Mouse (Mus musculus): Measurements from ENCODE around the gene Mrpl12. TPM values are rescaled to one million over a fixed set of nuclear protein-coding genes. Genes with fewer than 3 reads are reported as not detected.

Gene Mrpl12
- polyA plus RNA-seq, 1 experiment from 2014 or later = 204 TPM

GRCm38 (mm10) chr11:120522581-120522980, 38.2 kb downstream of the Mrpl12 start:
- Histone ChIP-seq H3K4me3 (ENCODE audit: low read depth, low read length) (no peak overlapping the region), H3K9ac (ENCODE audit: low read depth, low read length) (no peak overlapping the region), H3K27me3 (replicated peaks; ENCODE audit: control insufficient read depth, insufficient read depth, low read length) (no peaks in the 10 kb centered on the region), H3K4me1 (replicated peaks; ENCODE audit: control insufficient read depth, insufficient read depth, low read length) (no peaks in the 10 kb centered on the region), H3K9me3 (ENCODE audit: control insufficient read depth) (no peaks in the 10 kb centered on the region), H3K27ac (ENCODE audit: low read depth, low read length) (no peak overlapping the region), H3K36me3 (ENCODE audit: control insufficient read depth, insufficient read depth) (no peaks in the 10 kb centered on the region), H3K4me2 (replicated peaks; ENCODE audit: low read depth) (no peak overlapping the region)
- 74% methylated on average over 8 of the region's 8 CpGs for WGBS
- no peak for ATAC-seq
- TF ChIP-seq CTCF (IDR thresholded peaks at IDR 0.05; ENCODE audit: low read depth) = no peak

GRCm38 (mm10) chr11:120525959-120526358, 41.5 kb downstream of the Mrpl12 start:
- no peak overlapping the region for H3K9ac ChIP-seq (ENCODE audit: low read depth, low read length)
- no peaks in the 10 kb centered on the region for H3K9me3 ChIP-seq (ENCODE audit: control insufficient read depth)
- WGBS = 84% methylated on average over 2 of the region's 2 CpGs
- no peak for ATAC-seq
- no peak overlapping the region for H3K27ac ChIP-seq (ENCODE audit: low read depth, low read length)
- H3K4me1 ChIP-seq (replicated peaks; ENCODE audit: control insufficient read depth, insufficient read depth, low read length) = peaks cover 3% of the 10 kb centered on the region; the same call in 1 of the 2 replicates
- no peak for TF ChIP-seq CTCF (IDR thresholded peaks at IDR 0.05; ENCODE audit: low read depth)
- peaks cover 19% of the 10 kb centered on the region for H3K27me3 ChIP-seq (replicated peaks; ENCODE audit: control insufficient read depth, insufficient read depth, low read length)
- no peak overlapping the region for H3K4me2 ChIP-seq (replicated peaks; ENCODE audit: low read depth)
- no peak overlapping the region for H3K4me3 ChIP-seq (ENCODE audit: low read depth, low read length)
- no peaks in the 10 kb centered on the region for H3K36me3 ChIP-seq (ENCODE audit: control insufficient read depth, insufficient read depth)

GRCm38 (mm10) chr11:120527690-120528354, 43.4 kb downstream of the Mrpl12 start:
- no peak overlapping the region for H3K9ac ChIP-seq (ENCODE audit: low read depth, low read length)
- ATAC-seq = no peak
- no peak overlapping the region for H3K4me3 ChIP-seq (ENCODE audit: low read depth, low read length)
- no peak for TF ChIP-seq CTCF (IDR thresholded peaks at IDR 0.05; ENCODE audit: low read depth)
- H3K27ac ChIP-seq (ENCODE audit: low read depth, low read length) = no peak overlapping the region
- H3K4me1 ChIP-seq (replicated peaks; ENCODE audit: control insufficient read depth, insufficient read depth, low read length) = peaks cover 5% of the 10 kb centered on the region; the same call in 1 of the 2 replicates
- no peaks in the 10 kb centered on the region for H3K9me3 ChIP-seq (ENCODE audit: control insufficient read depth)
- H3K36me3 ChIP-seq (ENCODE audit: control insufficient read depth, insufficient read depth) = no peaks in the 10 kb centered on the region
- peaks cover 37% of the 10 kb centered on the region for H3K27me3 ChIP-seq (replicated peaks; ENCODE audit: control insufficient read depth, insufficient read depth, low read length)
- H3K4me2 ChIP-seq (replicated peaks; ENCODE audit: low read depth) = no peak overlapping the region
- 72% methylated on average over 9 of the region's 9 CpGs for WGBS

DNA sequence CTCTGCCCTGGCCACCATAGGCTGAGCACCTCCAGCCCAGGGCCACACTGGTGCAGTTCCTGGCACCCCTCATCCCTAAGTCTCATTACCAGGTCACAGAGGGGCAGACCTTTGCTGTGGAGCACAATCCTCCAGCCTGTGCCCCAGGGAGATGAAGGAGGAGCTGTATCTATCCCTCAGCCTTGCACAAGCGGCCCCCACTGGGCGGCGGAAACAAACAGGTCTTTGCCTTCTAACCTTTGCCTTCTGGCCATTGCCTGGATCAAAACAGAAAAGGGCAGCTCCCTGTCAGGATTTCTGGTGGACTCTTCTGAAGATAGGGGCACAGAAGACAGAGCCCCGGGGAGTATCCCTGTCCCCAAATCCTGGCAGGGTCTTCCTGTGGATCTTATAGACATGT, 44.5 kb downstream of the Mrpl12 start:
- no peak for ATAC-seq
- Histone ChIP-seq H3K9me3 (ENCODE audit: control insufficient read depth) (no peaks in the 10 kb centered on the region), H3K9ac (ENCODE audit: low read depth, low read length) (no peak overlapping the region; the same call in 1 of the 2 replicates), H3K4me3 (ENCODE audit: low read depth, low read length) (no peak overlapping the region), H3K36me3 (ENCODE audit: control insufficient read depth, insufficient read depth) (no peaks in the 10 kb centered on the region), H3K27ac (ENCODE audit: low read depth, low read length) (no peak overlapping the region), H3K27me3 (replicated peaks; ENCODE audit: control insufficient read depth, insufficient read depth, low read length) (peaks cover 45% of the 10 kb centered on the region), H3K4me1 (replicated peaks; ENCODE audit: control insufficient read depth, insufficient read depth, low read length) (peaks cover 5% of the 10 kb centered on the region; the same call in 1 of the 2 replicates), H3K4me2 (replicated peaks; ENCODE audit: low read depth) (no peak overlapping the region)
- WGBS = 65% methylated on average over 4 of the region's 4 CpGs
- TF ChIP-seq CTCF (IDR thresholded peaks at IDR 0.05; ENCODE audit: low read depth) = no peak

GRCm38 (mm10) chr11:120530085-120530964, 45.9 kb downstream of the Mrpl12 start, which contains the start of gene Gcgr:
TSS of gene Gcgr (plus strand) at chr11:120530699.
- WGBS = 12% methylated on average over 52 of the region's 62 CpGs
- H3K27me3 ChIP-seq (replicated peaks; ENCODE audit: control insufficient read depth, insufficient read depth, low read length) = peaks cover 50% of the 10 kb centered on the region
- peak within 1 kb of the TSS; percentile 48 for H3K9ac ChIP-seq (ENCODE audit: low read depth, low read length)
- H3K9me3 ChIP-seq (ENCODE audit: control insufficient read depth) = no peaks in the 10 kb centered on the region
- no peak for TF ChIP-seq CTCF (IDR thresholded peaks at IDR 0.05; ENCODE audit: low read depth)
- H3K4me1 ChIP-seq (replicated peaks; ENCODE audit: control insufficient read depth, insufficient read depth, low read length) = peaks cover 5% of the 10 kb centered on the region; the same call in 1 of the 2 replicates
- H3K4me3 ChIP-seq (ENCODE audit: low read depth, low read length) = peak within 1 kb of the TSS; percentile 42
- no peaks in the 10 kb centered on the region for H3K36me3 ChIP-seq (ENCODE audit: control insufficient read depth, insufficient read depth)
- H3K4me2 ChIP-seq (replicated peaks; ENCODE audit: low read depth) = peak within 1 kb of the TSS; percentile 70
- ATAC-seq = no peak
- no peak within 1 kb of the TSS for H3K27ac ChIP-seq (ENCODE audit: low read depth, low read length)

DNA sequence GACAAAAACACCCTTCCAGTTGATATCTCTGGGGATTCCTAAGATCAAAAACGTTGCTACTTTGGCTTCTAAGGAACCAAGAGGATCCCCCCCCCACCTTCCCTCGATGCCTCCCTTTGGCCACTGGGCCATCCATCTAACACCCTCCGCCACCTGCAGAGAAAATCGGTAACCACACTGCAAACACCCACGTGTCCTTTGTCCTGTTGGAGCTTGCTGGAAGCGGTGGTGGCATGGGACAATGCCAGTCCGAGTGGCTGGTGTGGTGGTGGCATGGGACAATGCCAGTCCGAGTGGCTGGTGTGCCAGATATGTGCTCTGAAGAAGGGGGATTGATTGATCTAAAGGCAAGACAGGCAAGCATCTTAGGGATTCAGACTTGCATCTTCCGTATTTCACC, 47.2 kb downstream of the Mrpl12 start:
- H3K27ac ChIP-seq (ENCODE audit: low read depth, low read length) = no peak overlapping the region
- no peak overlapping the region for H3K4me2 ChIP-seq (replicated peaks; ENCODE audit: low read depth)
- H3K4me3 ChIP-seq (ENCODE audit: low read depth, low read length) = no peak overlapping the region
- H3K4me1 ChIP-seq (replicated peaks; ENCODE audit: control insufficient read depth, insufficient read depth, low read length) = peaks cover 5% of the 10 kb centered on the region; the same call in 1 of the 2 replicates
- WGBS = 28% methylated on average over 9 of the region's 9 CpGs
- no peak for TF ChIP-seq CTCF (IDR thresholded peaks at IDR 0.05; ENCODE audit: low read depth)
- H3K36me3 ChIP-seq (ENCODE audit: control insufficient read depth, insufficient read depth) = no peaks in the 10 kb centered on the region
- no peak overlapping the region for H3K9ac ChIP-seq (ENCODE audit: low read depth, low read length)
- H3K9me3 ChIP-seq (ENCODE audit: control insufficient read depth) = no peaks in the 10 kb centered on the region
- H3K27me3 ChIP-seq (replicated peaks; ENCODE audit: control insufficient read depth, insufficient read depth, low read length) = peaks cover 50% of the 10 kb centered on the region
- ATAC-seq = no peak

Measured in intestine, postnatal 0 days (tissue).